Mouse (Mus musculus): ENCODE data around the gene Slc9c1.

Slc9c1 gene

GRCm38 (mm10) chr16:45629497-45630105 is 94.5 kb downstream of the Slc9c1 start:
- peak; percentile 32 for DNase-seq

- DNase-seq, result peak; percentile 78
Measured at GRCm38 (mm10) chr16:45630347-45630960, 95.3 kb downstream of the Slc9c1 start.

DNA sequence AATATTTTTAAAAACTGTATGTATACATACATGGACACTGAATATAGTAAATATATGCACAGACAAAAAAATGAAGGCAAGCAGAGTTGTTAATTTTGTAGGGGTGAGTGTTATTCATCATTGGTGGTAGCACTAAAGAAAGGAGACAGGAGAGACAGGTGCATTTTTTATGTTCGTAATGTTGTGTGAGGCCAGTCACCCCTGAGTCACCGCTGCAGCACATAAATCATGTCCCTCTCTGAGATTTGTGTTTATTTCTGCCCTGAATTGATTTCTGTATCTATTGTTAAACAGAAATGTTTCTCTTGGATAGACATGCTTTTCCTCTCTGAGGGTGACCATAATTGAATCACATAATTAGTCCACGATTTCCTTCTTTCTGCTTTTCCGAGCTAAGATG is 97.3 kb downstream of the Slc9c1 start:
- no peak for DNase-seq

- DNase-seq, result no peak
Measured at GRCm38 (mm10) chr16:45635826-45636225, 100.7 kb downstream of the Slc9c1 start.

GRCm38 (mm10) chr16:45640070-45640762 is 105.1 kb downstream of the Slc9c1 start:
- no peak for DNase-seq

GRCm38 (mm10) chr16:45641301-45641700 is 106.2 kb downstream of the Slc9c1 start:
- DNase-seq, result no peak

DNA sequence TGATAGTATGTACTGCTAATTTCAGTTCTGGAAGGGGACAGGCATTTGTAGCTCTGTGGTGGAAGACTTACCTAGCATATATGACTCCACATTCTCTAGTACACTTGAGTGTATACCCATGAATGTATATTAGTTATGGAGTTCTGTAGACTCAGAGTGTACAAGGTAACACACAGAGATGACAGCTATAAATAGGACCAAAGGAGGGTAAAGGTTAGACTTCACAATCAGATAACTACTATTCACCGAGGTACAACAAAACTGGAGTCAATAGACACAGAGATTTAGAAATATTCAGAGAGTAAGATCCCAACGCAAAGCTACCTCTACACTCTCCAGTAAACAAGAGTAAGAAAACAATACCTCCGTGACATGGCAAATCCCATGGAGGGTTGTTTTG is 108.8 kb downstream of the Slc9c1 start:
- no peak for DNase-seq

GRCm38 (mm10) chr16:45644380-45644779 is 109.3 kb downstream of the Slc9c1 start:
- DNase-seq, result peak; percentile 44

DNA sequence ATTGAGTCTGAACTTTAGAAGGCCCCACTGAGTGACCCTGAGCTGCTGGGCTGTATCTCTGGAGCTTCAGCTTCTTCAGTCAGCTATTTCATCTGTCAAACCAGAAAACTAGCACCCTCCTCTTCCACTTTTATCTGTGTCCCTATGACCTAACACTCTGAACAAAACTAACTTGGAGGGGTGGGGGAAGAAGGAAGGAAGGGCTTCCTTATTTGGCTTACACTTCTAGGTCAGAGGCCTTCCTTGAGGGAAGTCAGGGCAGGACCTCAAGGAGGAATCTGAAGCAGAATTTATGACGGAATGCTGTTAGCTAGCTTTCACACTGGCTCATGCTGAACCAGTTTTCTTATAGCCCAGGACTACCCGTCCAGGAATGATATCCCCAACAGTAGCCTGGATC is 116.4 kb downstream of the Slc9c1 start:
- no peak for DNase-seq

GRCm38 (mm10) chr16:45653009-45653933 is 118.2 kb downstream of the Slc9c1 start:
- DNase-seq, result no peak

- peak; percentile 29 for DNase-seq
Measured at GRCm38 (mm10) chr16:45653934-45654332, 118.8 kb downstream of the Slc9c1 start, which contains the start of gene BC016579. Gene BC016579, minus strand, starts transcription at chr16:45654068.

DNA sequence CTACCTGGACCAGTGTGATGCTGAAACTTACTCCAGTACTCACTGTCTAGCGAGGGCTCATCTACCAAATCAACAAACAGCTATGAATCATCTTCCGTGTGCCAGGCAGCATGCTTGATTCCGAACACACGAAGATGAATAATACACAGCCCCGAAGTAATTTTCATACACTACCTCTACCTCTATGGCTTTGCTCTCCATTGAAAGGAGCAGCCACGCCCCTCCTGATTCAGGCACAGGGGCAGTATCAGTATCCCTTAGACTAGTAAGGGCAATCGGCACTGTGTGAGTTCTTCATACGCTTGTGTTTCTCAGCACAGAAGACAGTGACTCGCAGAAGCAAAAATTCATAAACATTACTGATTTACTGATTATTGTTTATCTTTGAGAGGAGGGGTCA is 119.4 kb downstream of the Slc9c1 start:
- DNase-seq, result no peak
